Mouse (Mus musculus) gastrocnemius, postnatal 14 days (tissue): ENCODE measurements around the gene Cmya5. TPM values are rescaled to one million over a fixed set of nuclear protein-coding genes. Genes with fewer than 3 reads are reported as not detected.
A peak's percentile ranks its signal among the peaks of the same experiment; 100 is the strongest.

ENCODE experiments used
- DNase-seq: peaks from one replicate; pipeline ENCODE4 v3.0.0; 2021; ENCODE audit warnings: mixed read lengths
- intact Hi-C: fragments of 180-260 bp; cut with DNase I; formaldehyde crosslinking; loops from one replicate; pipeline ENCODE4 v1.15.1; 2025; ENCODE audit warnings: low total_unique reads
- total RNA-seq, 2 experiments: library from RNA; stranded (reverse); gene quantifications; 2 replicates each; pipeline ENCODE4 v1.2.3; 2021

The Cmya5 gene
- total RNA-seq, 2 experiments from 2014 or later: 507 to 599 TPM

GRCm38 (mm10) chr13:93004003-93004402 lies 140.5 kb downstream of the Cmya5 start:
- intact Hi-C loops: no loop called here
- DNase-seq: no peak

GRCm38 (mm10) chr13:93002456-93002855 lies 142.1 kb downstream of the Cmya5 start:
- intact Hi-C loops: no loop called here

GRCm38 (mm10) chr13:93000640-93001351 lies 143.7 kb downstream of the Cmya5 start:
- intact Hi-C loops: no loop called here
- no peak for DNase-seq

More at GRCm38 (mm10) chr13:93002456-93002855, 142.1 kb downstream of the Cmya5 start:
- DNase-seq: peak; percentile 38

- intact Hi-C loops: no loop called here
- no peak for DNase-seq
These were observed 144.7 kb downstream of the Cmya5 start for GRCm38 (mm10) chr13:92999860-93000259.

- intact Hi-C loops: no loop called here
- DNase-seq: no peak
These were observed 149.8 kb downstream of the Cmya5 start for GRCm38 (mm10) chr13:92994743-92995142.

DNA sequence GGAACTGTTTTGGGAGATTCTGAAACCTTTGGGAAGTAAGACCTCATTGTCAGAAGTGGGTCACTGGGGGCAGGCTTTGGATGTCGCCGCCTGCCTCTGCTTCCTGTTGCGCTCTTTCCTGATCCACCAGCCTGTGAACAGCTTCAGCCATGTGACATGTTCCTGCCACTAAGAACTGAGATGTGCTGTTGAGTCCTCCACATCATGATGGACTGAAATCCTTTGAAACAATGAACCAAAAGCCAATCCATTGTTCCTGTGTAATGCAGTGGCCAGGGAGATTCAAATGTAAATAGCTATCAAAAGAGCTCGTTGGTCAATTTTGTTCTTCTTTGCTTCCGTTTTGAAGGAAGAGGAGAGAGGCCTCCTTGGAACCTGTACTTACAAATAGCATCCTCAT lies 151.7 kb downstream of the Cmya5 start:
- intact Hi-C loops: no loop called here
- no peak for DNase-seq

Other genes with a start within 250 kb of the Cmya5 start
- gene Tent2, start 47.7 kb upstream of the Cmya5 start, total RNA-seq: 10 to 100 TPM; 11.9 to 13.9 TPM
- 10 to 100 TPM; 63.0 to 65.1 TPM for gene Homer1, start 154.9 kb upstream of the Cmya5 start, total RNA-seq